Mouse (Mus musculus) liver, postnatal 0 days (tissue): Measurements from ENCODE around the gene Gm21887. TPM values are rescaled to one million over a fixed set of nuclear protein-coding genes. Genes with fewer than 3 reads are reported as not detected.
"Not testable (repeated sequence)": the region's sequence is repeated elsewhere in the genome, so short reads cannot be mapped to it uniquely, and the experiment has no call there.

Experiments used
- ATAC-seq: fragments of 200-750 bp; cut with Nextera tagmentation; 2 replicates; pipeline ENCODE4 v1.8.0; 2017; ENCODE audit warnings: mild to moderate bottlenecking, moderate library complexity
- DNase-seq: peaks from one replicate; pipeline ENCODE4 v3.0.0-alpha.2; 2016
- H3K27ac ChIP-seq: fragments of 300-500 bp; sonication (generic); 2 replicates; pipeline ENCODE4 v1.5.1; 2014; ENCODE audit warnings: antibody characterized with exemption, moderate library complexity, mild to moderate bottlenecking, low read depth
- H3K27me3 ChIP-seq: fragments of 300-500 bp; sonication (generic); 2 replicates; pipeline ENCODE4 v1.6.1; 2014; ENCODE audit warnings: low read length, control low read depth, mixed read lengths; ENCODE audit not compliant: insufficient read depth
- H3K36me3 ChIP-seq: fragments of 300-500 bp; sonication (generic); replicated peaks from 2 replicates; pipeline ENCODE4 v1.6.1; 2014; ENCODE audit warnings: mild to moderate bottlenecking, control low read depth, low read length, moderate library complexity, mixed read lengths; ENCODE audit not compliant: insufficient read depth
- H3K4me1 ChIP-seq: fragments of 300-500 bp; sonication (generic); 2 replicates; pipeline ENCODE4 v1.6.1; 2014; ENCODE audit warnings: antibody characterized with exemption, mild to moderate bottlenecking, control low read depth; ENCODE audit not compliant: insufficient read depth
- H3K4me2 ChIP-seq: fragments of 300-500 bp; sonication (generic); 2 replicates; pipeline ENCODE4 v1.6.1; 2014; ENCODE audit warnings: low read depth, mild to moderate bottlenecking, low read length, moderate library complexity, mixed read lengths
- H3K4me3 ChIP-seq: fragments of 300-500 bp; sonication (generic); 2 replicates; pipeline ENCODE4 v1.5.1; 2014; ENCODE audit warnings: low read depth, low read length
- H3K9ac ChIP-seq: fragments of 300-500 bp; sonication (generic); replicated peaks from 2 replicates; pipeline ENCODE4 v1.6.1; 2014; ENCODE audit warnings: mild to moderate bottlenecking, moderate library complexity
- H3K9me3 ChIP-seq: fragments of 300-500 bp; sonication (generic); 2 replicates; pipeline ENCODE4 v1.6.1; 2016; ENCODE audit warnings: mild to moderate bottlenecking, control low read depth, low read length, mixed read lengths
- CTCF ChIP-seq: sonication (generic); IDR thresholded peaks from 2 replicates; pipeline ENCODE4 v1.5.1; 2016; ENCODE audit warnings: antibody characterized with exemption, low read depth
- EP300 ChIP-seq: IDR thresholded peaks from 2 replicates; pipeline ENCODE4 v1.6.1; 2016; ENCODE audit warnings: antibody characterized with exemption, low read depth, mild to moderate bottlenecking
- WGBS: fragments of 180-500 bp; shearing (Covaris S2); extraction: QIAGEN DNeasy Blood & Tissue Kit; methylation state at CpG from one replicate; pipeline ENCODE4 v1.1.7; 2014; ENCODE audit not compliant: insufficient replicate concordance; 5-methylcytosine and 5-hydroxymethylcytosine counted together
- polyA plus RNA-seq: library from polyadenylated mRNA; unstranded; fragments of >200 nt; fragmentation: Nextera tagmentation; extraction: Ambion mirVana; gene quantifications from 2 replicates; pipeline ENCODE4 v1.2.1, GENCODE M21; 2015

Gene Gm21887
- polyA plus RNA-seq, 1 experiment from 2014 or later: 87.0 TPM

DNA sequence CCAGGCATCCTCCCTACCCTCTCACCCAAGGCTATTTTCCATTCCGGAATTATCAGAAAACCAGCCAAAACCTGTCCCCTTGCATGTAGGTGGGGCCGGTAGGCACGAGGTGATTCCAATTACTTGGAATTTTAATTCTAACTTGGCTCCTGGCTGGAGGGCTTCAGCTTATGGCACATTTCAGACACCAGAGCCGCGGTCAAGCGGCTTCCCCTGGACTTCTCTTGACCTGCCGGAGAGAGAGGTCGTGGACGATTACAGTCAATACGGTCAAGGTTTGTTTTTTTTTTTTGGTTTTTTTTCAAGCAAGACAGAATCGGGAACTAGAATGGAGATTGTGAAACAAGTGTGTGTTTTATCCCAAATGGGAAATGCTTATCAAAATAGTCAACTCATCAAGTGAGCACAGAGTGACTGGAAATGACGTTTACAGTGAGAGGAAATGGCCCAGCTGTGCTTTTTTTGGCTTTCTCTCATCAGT is 28.6 kb upstream of the Gm21887 start:
- Histone ChIP-seq H3K4me3 (no peak overlapping the region), H3K9me3 (0 out of 2 replicates have a peak, but pooled peaks cover 3% of the 10 kb centered on the region), H3K27ac (no peak overlapping the region), H3K4me1 (0 out of 2 replicates have a peak, but pooled peaks cover 10% of the 10 kb centered on the region), H3K4me2 (no peak overlapping the region), H3K27me3 (peaks cover 47% of the 10 kb centered on the region), H3K9ac (no peak overlapping the region), H3K36me3 (0 out of 2 replicates have a peak, but pooled peaks cover 7% of the 10 kb centered on the region)
- 41% methylated on average over 12 of the region's 12 CpGs for WGBS
- no peak for TF ChIP-seq CTCF
- no peak for TF ChIP-seq EP300
- peak; percentile 51 for DNase-seq
- peak; percentile 31 for ATAC-seq

GRCm38 (mm10) chrX:169981761-169982181 is 27.7 kb upstream of the Gm21887 start:
- 47% methylated on average over 19 of the region's 19 CpGs for WGBS
- ATAC-seq (peak; percentile 29; the same call in 1 of the 2 replicates), DNase-seq (peak; percentile 56)
- 0 out of 2 replicates have a peak overlapping the region, but pooled peaks have one; percentile 2 for H3K4me3 ChIP-seq
- not testable (repeated sequence) for H3K36me3 ChIP-seq, H3K27ac ChIP-seq, H3K9me3 ChIP-seq, H3K9ac ChIP-seq
- H3K27me3 ChIP-seq: peaks cover 48% of the 10 kb centered on the region
- peak overlapping the region; percentile 2; the same call in 1 of the 2 replicates for H3K4me2 ChIP-seq
- peaks cover 14% of the 10 kb centered on the region; the same call in 1 of the 2 replicates for H3K4me1 ChIP-seq

DNA sequence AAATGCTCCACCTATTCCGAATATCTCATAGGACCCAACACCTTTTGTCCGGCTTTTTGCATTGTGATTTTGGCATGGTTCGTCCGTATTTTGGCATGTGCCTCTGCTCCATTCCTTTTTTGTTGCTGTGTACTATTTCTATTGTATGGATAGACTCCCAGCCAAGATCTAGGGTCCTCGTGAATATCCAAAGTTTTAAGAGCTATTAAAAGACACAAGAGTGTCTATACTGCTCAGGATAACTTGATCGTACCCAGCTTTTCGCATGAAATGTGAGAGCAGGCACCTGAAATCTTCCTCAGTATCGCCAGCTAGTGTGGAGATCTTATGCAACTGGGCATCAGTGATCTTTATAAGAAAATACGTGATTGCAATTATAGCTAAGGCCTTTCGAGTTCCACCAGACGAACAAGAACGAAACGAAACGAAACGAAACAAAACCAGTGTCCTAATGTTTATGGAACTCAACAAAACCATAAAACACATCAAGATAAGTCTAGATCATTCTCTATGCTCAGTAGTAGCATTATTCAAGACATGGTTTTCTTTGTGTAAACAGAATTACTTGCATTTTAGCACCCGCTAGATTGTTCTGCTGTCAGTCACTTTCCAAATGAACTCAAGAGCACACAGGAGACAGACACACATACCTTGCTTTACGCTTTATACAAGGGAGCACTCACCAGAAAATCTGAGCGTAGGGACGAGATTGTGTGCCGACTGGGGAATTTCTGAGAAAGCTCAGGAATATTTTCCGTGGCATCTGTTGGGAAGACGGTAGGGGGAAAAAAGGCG is 26.7 kb upstream of the Gm21887 start:
- not testable (repeated sequence) for DNase-seq, ATAC-seq, H3K4me3 ChIP-seq, H3K27ac ChIP-seq, H3K36me3 ChIP-seq, H3K9ac ChIP-seq
- Histone ChIP-seq H3K27me3 (peaks cover 51% of the 10 kb centered on the region), H3K4me1 (peaks cover 14% of the 10 kb centered on the region; the same call in 1 of the 2 replicates), H3K9me3 (peaks cover 12% of the 10 kb centered on the region), H3K4me2 (peak overlapping the region; percentile 30)
- WGBS: 61% methylated on average over 23 of the region's 23 CpGs

- Histone ChIP-seq H3K4me1 (peaks cover 14% of the 10 kb centered on the region; the same call in 1 of the 2 replicates), H3K27me3 (peaks cover 51% of the 10 kb centered on the region), H3K4me2 (0 out of 2 replicates have a peak overlapping the region, but pooled peaks have one; percentile 30), H3K9me3 (peaks cover 15% of the 10 kb centered on the region)
- not testable (repeated sequence) for H3K36me3 ChIP-seq, ATAC-seq, H3K9ac ChIP-seq, H3K4me3 ChIP-seq, H3K27ac ChIP-seq
- peak; percentile 28 for DNase-seq
- 59% methylated on average over 19 of the region's 19 CpGs for WGBS
Observed at GRCm38 (mm10) chrX:169983401-169984165, 25.9 kb upstream of the Gm21887 start.

DNA sequence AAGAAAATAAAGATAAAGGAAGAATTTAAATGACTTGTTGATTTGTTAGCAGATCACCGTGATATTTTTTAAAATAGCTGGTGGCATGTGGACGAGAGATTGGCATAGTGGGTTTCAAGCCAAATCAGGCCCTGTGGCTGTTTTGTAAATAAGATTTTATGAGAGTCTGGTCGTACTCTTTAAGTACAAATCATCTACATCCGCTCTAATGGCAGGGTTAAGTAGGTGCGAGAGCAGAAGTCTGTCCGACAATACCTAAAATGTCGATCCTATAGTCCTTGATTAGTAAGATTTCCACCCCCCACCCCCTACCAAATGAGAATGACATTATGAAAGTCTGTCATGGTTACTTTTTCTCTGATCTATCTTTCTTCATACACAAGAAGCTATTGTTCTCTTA is 25.1 kb upstream of the Gm21887 start:
- H3K4me2 ChIP-seq, H3K27ac ChIP-seq, ATAC-seq, H3K4me3 ChIP-seq, DNase-seq, H3K9ac ChIP-seq: not testable (repeated sequence)
- H3K27me3 ChIP-seq: peaks cover 56% of the 10 kb centered on the region
- peaks cover 14% of the 10 kb centered on the region; the same call in 1 of the 2 replicates for H3K4me1 ChIP-seq
- H3K9me3 ChIP-seq: peaks cover 20% of the 10 kb centered on the region
- 70% methylated on average over 7 of the region's 7 CpGs for WGBS
- peaks cover 14% of the 10 kb centered on the region for H3K36me3 ChIP-seq

- not testable (repeated sequence) for H3K9ac ChIP-seq, ATAC-seq, H3K4me3 ChIP-seq, H3K4me2 ChIP-seq, H3K27ac ChIP-seq
- peaks cover 14% of the 10 kb centered on the region; the same call in 1 of the 2 replicates for H3K4me1 ChIP-seq
- peaks cover 55% of the 10 kb centered on the region for H3K27me3 ChIP-seq
- peak; percentile 43 for DNase-seq
- peaks cover 20% of the 10 kb centered on the region for H3K9me3 ChIP-seq
- peaks cover 16% of the 10 kb centered on the region for H3K36me3 ChIP-seq
- WGBS: 75% methylated on average over 21 of the region's 21 CpGs
Observed at GRCm38 (mm10) chrX:169984853-169985252, 24.6 kb upstream of the Gm21887 start.

DNA sequence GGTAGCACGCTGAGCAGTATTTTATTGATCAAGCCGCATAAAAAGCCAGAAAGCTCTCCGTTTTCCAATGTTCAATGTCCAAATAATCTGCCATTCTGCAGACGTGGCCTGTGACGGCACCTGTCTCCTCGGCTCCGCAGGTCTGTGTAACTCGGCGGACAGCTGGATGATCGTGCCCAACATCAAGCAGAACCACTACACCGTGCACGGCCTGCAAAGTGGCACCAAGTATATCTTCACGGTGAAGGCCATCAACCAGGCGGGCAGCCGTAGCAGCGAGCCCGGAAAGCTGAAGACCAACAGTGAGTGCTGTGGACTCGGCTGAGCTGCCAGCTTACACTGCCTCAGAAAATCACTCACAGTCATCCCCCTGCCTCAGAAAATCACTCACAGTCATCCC is 23.7 kb upstream of the Gm21887 start:
- not testable (repeated sequence) for H3K4me2 ChIP-seq, H3K9ac ChIP-seq, H3K4me3 ChIP-seq, H3K27ac ChIP-seq, ATAC-seq
- Histone ChIP-seq H3K9me3 (peaks cover 25% of the 10 kb centered on the region), H3K27me3 (peaks cover 48% of the 10 kb centered on the region), H3K4me1 (peaks cover 11% of the 10 kb centered on the region; the same call in 1 of the 2 replicates), H3K36me3 (peaks cover 17% of the 10 kb centered on the region)
- DNase-seq: peak; percentile 51
- WGBS: 79% methylated on average over 18 of the region's 18 CpGs

GRCm38 (mm10) chrX:169986519-169987367 is 22.7 kb upstream of the Gm21887 start:
- H3K4me1 ChIP-seq, H3K27ac ChIP-seq: not testable (repeated sequence)
- 37% methylated on average over 43 of the region's 51 CpGs for whole genome bisulfite sequencing
- Histone ChIP-seq H3K9ac (peak overlapping the region; percentile 51; the same call in 1 of the 2 replicates), H3K4me3 (peak overlapping the region; percentile 21; the same call in 1 of the 2 replicates), H3K4me2 (peak overlapping the region; percentile 70), H3K9me3 (peaks cover 25% of the 10 kb centered on the region), H3K27me3 (peaks cover 43% of the 10 kb centered on the region), H3K36me3 (peaks cover 17% of the 10 kb centered on the region)
- ATAC-seq: peak; percentile 83
- DNase-seq: peak; percentile 70
